Mouse (Mus musculus): ENCODE measurements around the gene Spg20. TPM values are rescaled to one million over a fixed set of nuclear protein-coding genes. Genes with fewer than 3 reads are reported as not detected.

Spg20 gene
- total and polyA plus RNA-seq, 3 experiments = 11.3 to 23.4 (median 20.9) TPM

- TF ChIP-seq TAL1 (conservative IDR thresholded peaks at IDR 0.05; ENCODE audit: low read depth, low read length) (no peak), POLR2AphosphoS5 (IDR thresholded peaks at IDR 0.05; ENCODE audit: insufficient replicate concordance, low read depth, low read length) (no peak), GATA2 (IDR thresholded peaks at IDR 0.05; ENCODE audit: borderline replicate concordance, low read depth, low read length) (no peak), CTCF (IDR thresholded peaks at IDR 0.05; ENCODE audit: low read depth, low read length) (no peak), GATA1 (IDR thresholded peaks at IDR 0.05; ENCODE audit: borderline replicate concordance, low read length) (no peak)
- Histone ChIP-seq H3K27me3 (ENCODE audit: insufficient read depth, low read length) (no peaks in the 10 kb centered on the region), H3K36me3 (replicated peaks) (no peaks in the 10 kb centered on the region), H3K9me3 (replicated peaks) (no peaks in the 10 kb centered on the region), H3K4me3 (ENCODE audit: low read depth, low read length) (no peak overlapping the region), H3K4me1 (ENCODE audit: insufficient read depth, low read depth, low read length) (no peaks in the 10 kb centered on the region)
- DNase-seq (ENCODE audit: low spot score) = no peak
- no peak for ATAC-seq (ENCODE audit: extremely low read depth, insufficient number of reproducible peaks, low FRiP score, poor library complexity, severe bottlenecking)
Observed at GRCm38 (mm10) chr3:55084781-55085180, 27.1 kb upstream of the Spg20 start.

DNA sequence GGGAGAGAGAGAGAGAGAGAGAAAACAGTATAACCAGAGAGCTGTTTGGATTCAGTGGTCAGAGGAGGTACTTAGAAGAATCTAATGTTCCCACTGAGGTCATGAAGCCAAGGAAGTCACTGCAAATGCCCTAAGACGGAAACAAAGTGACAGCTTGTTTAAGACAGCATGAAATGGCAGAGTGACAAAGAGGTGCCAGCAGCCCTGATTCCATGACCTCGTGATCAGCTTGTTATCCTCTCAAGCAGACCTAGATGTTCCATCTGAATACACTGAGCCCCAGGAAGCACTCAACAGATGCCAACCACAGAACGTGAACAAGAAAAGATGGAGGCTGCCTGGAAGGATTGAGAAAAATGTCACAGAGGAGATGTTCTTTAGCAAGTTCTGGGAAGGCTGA is 26.2 kb upstream of the Spg20 start:
- Histone ChIP-seq H3K4me1 (ENCODE audit: insufficient read depth, low read depth, low read length) (no peaks in the 10 kb centered on the region), H3K9me3 (replicated peaks) (no peaks in the 10 kb centered on the region), H3K36me3 (replicated peaks) (no peaks in the 10 kb centered on the region), H3K4me3 (ENCODE audit: low read depth, low read length) (no peak overlapping the region), H3K27me3 (ENCODE audit: insufficient read depth, low read length) (no peaks in the 10 kb centered on the region)
- no peak for TF ChIP-seq GATA2 (IDR thresholded peaks at IDR 0.05; ENCODE audit: borderline replicate concordance, low read depth, low read length)
- ATAC-seq (ENCODE audit: extremely low read depth, insufficient number of reproducible peaks, low FRiP score, poor library complexity, severe bottlenecking) (no peak), DNase-seq (ENCODE audit: low spot score) (no peak)

DNA sequence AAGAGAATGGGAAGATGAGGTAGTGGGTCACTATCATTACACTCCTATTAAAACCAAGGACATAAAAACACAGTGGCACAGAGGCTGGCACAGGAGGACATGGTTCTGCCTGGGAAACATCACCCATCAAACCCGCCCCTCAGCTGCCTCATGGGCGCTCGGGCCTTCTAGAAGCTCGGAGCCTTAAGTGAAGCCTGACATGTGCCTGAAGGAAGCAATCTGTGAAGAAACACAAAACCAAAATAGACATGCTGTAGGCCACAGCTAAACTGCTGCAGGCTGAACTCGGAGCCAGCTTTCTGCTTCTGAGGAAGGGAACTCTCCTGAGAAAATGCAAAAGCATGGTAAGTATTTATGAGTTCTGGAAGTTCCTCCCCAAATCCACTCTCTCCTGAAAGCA is 25.0 kb upstream of the Spg20 start:
- no peak for ATAC-seq (ENCODE audit: extremely low read depth, insufficient number of reproducible peaks, low FRiP score, poor library complexity, severe bottlenecking)
- H3K36me3 ChIP-seq (replicated peaks) = no peaks in the 10 kb centered on the region
- H3K9me3 ChIP-seq (replicated peaks) = no peaks in the 10 kb centered on the region
- no peak overlapping the region for H3K4me3 ChIP-seq (ENCODE audit: low read depth, low read length)
- TF ChIP-seq POLR2AphosphoS5 (IDR thresholded peaks at IDR 0.05; ENCODE audit: insufficient replicate concordance, low read depth, low read length) (no peak), GATA1 (IDR thresholded peaks at IDR 0.05; ENCODE audit: borderline replicate concordance, low read length) (no peak), CTCF (IDR thresholded peaks at IDR 0.05; ENCODE audit: low read depth, low read length) (no peak), GATA2 (IDR thresholded peaks at IDR 0.05; ENCODE audit: borderline replicate concordance, low read depth, low read length) (no peak), TAL1 (conservative IDR thresholded peaks at IDR 0.05; ENCODE audit: low read depth, low read length) (no peak)
- no peaks in the 10 kb centered on the region for H3K4me1 ChIP-seq (ENCODE audit: insufficient read depth, low read depth, low read length)
- no peak for DNase-seq (ENCODE audit: low spot score)
- H3K27me3 ChIP-seq (ENCODE audit: insufficient read depth, low read length) = no peaks in the 10 kb centered on the region; the same call in 1 of the 2 replicates

- no peak for DNase-seq (ENCODE audit: low spot score)
- TF ChIP-seq CTCF (IDR thresholded peaks at IDR 0.05; ENCODE audit: low read depth, low read length) (no peak), TAL1 (conservative IDR thresholded peaks at IDR 0.05; ENCODE audit: low read depth, low read length) (no peak), GATA2 (IDR thresholded peaks at IDR 0.05; ENCODE audit: borderline replicate concordance, low read depth, low read length) (no peak), POLR2AphosphoS5 (IDR thresholded peaks at IDR 0.05; ENCODE audit: insufficient replicate concordance, low read depth, low read length) (no peak), GATA1 (IDR thresholded peaks at IDR 0.05; ENCODE audit: borderline replicate concordance, low read length) (no peak)
- Histone ChIP-seq H3K4me1 (ENCODE audit: insufficient read depth, low read depth, low read length) (no peaks in the 10 kb centered on the region), H3K9me3 (replicated peaks) (no peaks in the 10 kb centered on the region), H3K4me3 (ENCODE audit: low read depth, low read length) (no peak overlapping the region), H3K27me3 (ENCODE audit: insufficient read depth, low read length) (no peaks in the 10 kb centered on the region; the same call in 1 of the 2 replicates), H3K36me3 (replicated peaks) (no peaks in the 10 kb centered on the region)
- ATAC-seq (ENCODE audit: extremely low read depth, insufficient number of reproducible peaks, low FRiP score, poor library complexity, severe bottlenecking) = no peak
Observed at GRCm38 (mm10) chr3:55087360-55087759, 24.5 kb upstream of the Spg20 start.

DNA sequence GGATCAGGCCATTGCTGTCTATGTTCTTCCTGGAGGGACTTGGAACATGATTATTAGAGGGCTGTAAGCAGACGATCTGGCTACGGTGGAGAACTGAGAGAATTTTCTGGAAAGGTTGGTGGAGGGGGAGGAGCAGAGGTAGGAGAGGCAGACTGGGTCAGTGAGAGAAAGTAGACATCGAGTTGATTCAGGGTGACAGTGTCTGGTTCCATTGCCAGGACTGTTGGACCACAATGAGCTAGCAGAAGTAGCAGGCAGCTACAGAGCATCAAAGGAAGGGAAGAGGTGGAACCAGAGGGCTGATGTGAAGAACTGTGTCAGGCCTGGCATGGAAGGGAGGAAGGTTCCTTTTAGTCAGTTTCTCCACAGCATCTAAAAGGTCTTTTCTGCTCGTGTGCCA is 23.5 kb upstream of the Spg20 start:
- DNase-seq (ENCODE audit: low spot score) (no peak), ATAC-seq (ENCODE audit: extremely low read depth, insufficient number of reproducible peaks, low FRiP score, poor library complexity, severe bottlenecking) (no peak)
- Histone ChIP-seq H3K36me3 (replicated peaks) (no peaks in the 10 kb centered on the region), H3K4me3 (ENCODE audit: low read depth, low read length) (no peak overlapping the region), H3K27me3 (ENCODE audit: insufficient read depth, low read length) (no peaks in the 10 kb centered on the region; the same call in 1 of the 2 replicates), H3K9me3 (replicated peaks) (no peaks in the 10 kb centered on the region), H3K4me1 (ENCODE audit: insufficient read depth, low read depth, low read length) (no peaks in the 10 kb centered on the region)
- TF ChIP-seq POLR2AphosphoS5 (IDR thresholded peaks at IDR 0.05; ENCODE audit: insufficient replicate concordance, low read depth, low read length) (no peak), TAL1 (conservative IDR thresholded peaks at IDR 0.05; ENCODE audit: low read depth, low read length) (no peak), CTCF (IDR thresholded peaks at IDR 0.05; ENCODE audit: low read depth, low read length) (no peak), GATA2 (IDR thresholded peaks at IDR 0.05; ENCODE audit: borderline replicate concordance, low read depth, low read length) (no peak), GATA1 (IDR thresholded peaks at IDR 0.05; ENCODE audit: borderline replicate concordance, low read length) (no peak)

DNA sequence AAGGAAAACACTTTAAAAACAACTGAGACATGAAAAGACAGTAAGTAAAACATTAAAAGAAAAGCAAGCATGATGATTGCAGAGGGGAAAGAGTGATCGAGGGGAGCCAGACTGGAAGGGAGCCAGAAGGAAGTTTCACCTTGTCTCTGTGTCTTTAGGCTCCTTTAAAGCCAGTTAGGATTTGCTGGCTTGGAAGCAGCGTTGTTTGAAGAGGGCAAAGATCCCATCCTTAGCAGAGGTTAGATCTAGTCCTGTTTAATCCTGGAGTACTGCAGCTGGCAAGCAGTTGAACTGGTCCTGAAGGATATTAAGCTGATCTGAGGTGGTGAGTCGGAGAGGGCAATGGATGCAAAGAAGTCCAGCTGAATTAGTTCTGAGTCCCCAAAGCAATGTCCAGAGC is 23.1 kb upstream of the Spg20 start:
- ATAC-seq (ENCODE audit: extremely low read depth, insufficient number of reproducible peaks, low FRiP score, poor library complexity, severe bottlenecking) = no peak
- DNase-seq (ENCODE audit: low spot score) = no peak
- H3K27me3 ChIP-seq (ENCODE audit: insufficient read depth, low read length) = no peaks in the 10 kb centered on the region; the same call in 1 of the 2 replicates
- TF ChIP-seq CTCF (IDR thresholded peaks at IDR 0.05; ENCODE audit: low read depth, low read length) = no peak
- TF ChIP-seq GATA2 (IDR thresholded peaks at IDR 0.05; ENCODE audit: borderline replicate concordance, low read depth, low read length) = no peak
- no peak for TF ChIP-seq POLR2AphosphoS5 (IDR thresholded peaks at IDR 0.05; ENCODE audit: insufficient replicate concordance, low read depth, low read length)
- TF ChIP-seq TAL1 (conservative IDR thresholded peaks at IDR 0.05; ENCODE audit: low read depth, low read length) = no peak
- no peak for TF ChIP-seq GATA1 (IDR thresholded peaks at IDR 0.05; ENCODE audit: borderline replicate concordance, low read length)
- no peaks in the 10 kb centered on the region for H3K9me3 ChIP-seq (replicated peaks)
- no peaks in the 10 kb centered on the region for H3K4me1 ChIP-seq (ENCODE audit: insufficient read depth, low read depth, low read length)
- no peak overlapping the region for H3K4me3 ChIP-seq (ENCODE audit: low read depth, low read length)
- no peaks in the 10 kb centered on the region for H3K36me3 ChIP-seq (replicated peaks)

DNA sequence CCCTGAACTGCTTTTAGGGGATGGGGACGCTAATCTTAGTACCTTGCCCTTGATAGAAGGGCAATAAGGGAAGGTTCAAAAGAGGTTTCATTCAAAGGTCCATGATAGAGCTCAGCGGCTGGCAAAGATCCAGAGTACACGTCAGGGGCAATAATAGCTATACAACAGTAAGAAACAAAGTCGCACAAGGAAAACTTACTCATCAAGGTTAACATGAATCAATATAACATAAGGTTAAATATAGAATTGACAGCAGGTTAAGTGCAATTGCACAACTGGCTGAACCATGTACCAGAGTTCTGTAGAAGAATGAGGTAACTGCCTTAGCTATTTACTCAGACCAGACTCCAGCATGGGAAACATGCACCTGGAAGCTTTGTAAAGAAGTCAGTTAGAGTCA is 22.6 kb upstream of the Spg20 start:
- Histone ChIP-seq H3K4me1 (ENCODE audit: insufficient read depth, low read depth, low read length) (no peaks in the 10 kb centered on the region), H3K36me3 (replicated peaks) (no peaks in the 10 kb centered on the region), H3K9me3 (replicated peaks) (no peaks in the 10 kb centered on the region), H3K4me3 (ENCODE audit: low read depth, low read length) (no peak overlapping the region), H3K27me3 (ENCODE audit: insufficient read depth, low read length) (no peaks in the 10 kb centered on the region; the same call in 1 of the 2 replicates)
- DNase-seq (ENCODE audit: low spot score) (no peak), ATAC-seq (ENCODE audit: extremely low read depth, insufficient number of reproducible peaks, low FRiP score, poor library complexity, severe bottlenecking) (no peak)
- no peak for TF ChIP-seq CTCF (IDR thresholded peaks at IDR 0.05; ENCODE audit: low read depth, low read length)
- no peak for TF ChIP-seq POLR2AphosphoS5 (IDR thresholded peaks at IDR 0.05; ENCODE audit: insufficient replicate concordance, low read depth, low read length)
- no peak for TF ChIP-seq GATA1 (IDR thresholded peaks at IDR 0.05; ENCODE audit: borderline replicate concordance, low read length)
- TF ChIP-seq GATA2 (IDR thresholded peaks at IDR 0.05; ENCODE audit: borderline replicate concordance, low read depth, low read length) = no peak
- no peak for TF ChIP-seq TAL1 (conservative IDR thresholded peaks at IDR 0.05; ENCODE audit: low read depth, low read length)

Data from G1E (cell line).